Mouse (Mus musculus) liver, adult 2 months (tissue): ENCODE results near the gene Nfix. TPM values are rescaled to one million over a fixed set of nuclear protein-coding genes. Genes with fewer than 3 reads are reported as not detected.

Experiments used
- DNase-seq: peaks from one replicate; pipeline ENCODE4 v3.0.0-alpha.2; 2011; ENCODE audit warnings: low read depth, low spot score; ENCODE audit errors: extremely low read depth
- H3K27ac ChIP-seq: fragments of 200-500 bp; replicated peaks from 2 replicates; pipeline ENCODE4 v1.5.1; 2012; ENCODE audit warnings: low read depth, mild to moderate bottlenecking, control low read depth, inconsistent platforms, low read length; ENCODE audit not compliant: insufficient read depth
- H3K27me3 ChIP-seq: fragments of 200-500 bp; 2 replicates; pipeline ENCODE4 v1.6.1; 2012; ENCODE audit warnings: mild to moderate bottlenecking, moderate library complexity, low read length, inconsistent platforms; ENCODE audit not compliant: control insufficient read depth, insufficient read depth
- H3K36me3 ChIP-seq: fragments of 200-500 bp; 2 replicates; pipeline ENCODE4 v1.6.1; 2012; ENCODE audit warnings: low read length, inconsistent platforms; ENCODE audit not compliant: control insufficient read depth, insufficient read depth
- H3K4me1 ChIP-seq: fragments of 200-500 bp; 2 replicates; pipeline ENCODE4 v1.6.1; 2011; ENCODE audit warnings: low read length; ENCODE audit not compliant: control insufficient read depth, insufficient read depth
- H3K4me3 ChIP-seq: fragments of 200-500 bp; 2 replicates; pipeline ENCODE4 v1.5.1; 2011; ENCODE audit warnings: low read depth, mild to moderate bottlenecking, control low read depth, low read length, moderate library complexity; ENCODE audit not compliant: insufficient read depth
- H3K79me2 ChIP-seq: fragments of 200-500 bp; 2 replicates; pipeline ENCODE4 v1.6.1; 2012; ENCODE audit warnings: inconsistent platforms, mild to moderate bottlenecking, low read length, moderate library complexity; ENCODE audit not compliant: control insufficient read depth, insufficient read depth
- H3K9ac ChIP-seq: fragments of 200-500 bp; 2 replicates; pipeline ENCODE4 v1.6.1; 2012; ENCODE audit warnings: low read depth, mild to moderate bottlenecking, control low read depth, inconsistent platforms, low read length
- CTCF ChIP-seq: fragments of 200-500 bp; IDR thresholded peaks from 2 replicates; pipeline ENCODE4 v1.5.1; 2011; ENCODE audit warnings: low read depth, low read length, control low read depth
- POLR2A ChIP-seq: fragments of 200-500 bp; IDR thresholded peaks from 2 replicates; pipeline ENCODE4 v1.6.1; 2011; ENCODE audit warnings: low read length, control low read depth; ENCODE audit not compliant: insufficient read depth; ENCODE audit errors: extremely low read depth
- WGBS: fragments of 180-500 bp; shearing (Covaris S2); methylation state at CpG from one replicate; pipeline ENCODE4 v1.1.7; 2018; 5-methylcytosine and 5-hydroxymethylcytosine counted together
- polyA plus RNA-seq: library from polyadenylated mRNA; depleted of rRNA; stranded (reverse); fragments of >200 nt; gene quantifications from 2 replicates; pipeline ENCODE4 v1.2.3, GENCODE M21; 2012
- total RNA-seq: library from RNA; depleted of rRNA; stranded (reverse); fragments of >200 nt; gene quantifications from 2 replicates; pipeline ENCODE4 v1.2.3, GENCODE M21; 2014

The Nfix gene
- total and polyA plus RNA-seq, 2 experiments = 20.7 to 32.9 TPM

DNA sequence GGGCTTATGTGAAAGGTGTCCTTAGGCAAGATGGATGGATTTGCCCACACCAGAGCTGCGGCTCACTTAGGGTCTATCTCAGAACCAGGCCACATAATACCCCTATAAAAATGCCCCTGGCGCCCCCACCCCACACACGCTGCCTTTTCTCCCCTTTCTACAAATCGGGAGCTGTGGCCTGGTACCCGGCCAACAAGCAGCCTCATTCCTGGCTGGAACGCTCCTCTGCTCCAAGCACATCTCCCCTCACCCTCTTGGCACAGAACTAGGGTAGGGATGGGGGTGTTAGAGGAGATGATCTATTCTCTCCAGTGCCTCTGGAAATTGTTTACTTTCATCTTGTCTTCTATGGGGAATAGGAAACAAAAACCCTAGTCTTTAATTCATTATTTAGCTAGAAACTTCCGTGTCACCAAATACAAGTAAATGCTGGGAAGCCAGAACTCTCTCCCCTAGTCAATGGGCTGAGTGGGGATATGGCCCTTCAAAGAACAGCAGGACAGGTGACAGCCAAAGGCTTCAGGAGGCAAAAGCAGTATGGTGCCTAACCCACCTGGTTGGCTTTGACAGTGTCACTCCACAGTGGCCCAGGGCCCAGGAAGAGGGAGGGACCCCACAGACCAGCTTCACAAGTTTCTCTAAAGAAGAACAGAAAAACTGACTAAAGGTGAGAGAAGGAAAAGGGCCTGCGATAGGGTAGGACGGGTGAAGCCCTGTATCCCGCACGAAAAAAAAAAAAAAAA is 21.3 kb downstream of the Nfix start:
- H3K27ac ChIP-seq = no peak overlapping the region

DNA sequence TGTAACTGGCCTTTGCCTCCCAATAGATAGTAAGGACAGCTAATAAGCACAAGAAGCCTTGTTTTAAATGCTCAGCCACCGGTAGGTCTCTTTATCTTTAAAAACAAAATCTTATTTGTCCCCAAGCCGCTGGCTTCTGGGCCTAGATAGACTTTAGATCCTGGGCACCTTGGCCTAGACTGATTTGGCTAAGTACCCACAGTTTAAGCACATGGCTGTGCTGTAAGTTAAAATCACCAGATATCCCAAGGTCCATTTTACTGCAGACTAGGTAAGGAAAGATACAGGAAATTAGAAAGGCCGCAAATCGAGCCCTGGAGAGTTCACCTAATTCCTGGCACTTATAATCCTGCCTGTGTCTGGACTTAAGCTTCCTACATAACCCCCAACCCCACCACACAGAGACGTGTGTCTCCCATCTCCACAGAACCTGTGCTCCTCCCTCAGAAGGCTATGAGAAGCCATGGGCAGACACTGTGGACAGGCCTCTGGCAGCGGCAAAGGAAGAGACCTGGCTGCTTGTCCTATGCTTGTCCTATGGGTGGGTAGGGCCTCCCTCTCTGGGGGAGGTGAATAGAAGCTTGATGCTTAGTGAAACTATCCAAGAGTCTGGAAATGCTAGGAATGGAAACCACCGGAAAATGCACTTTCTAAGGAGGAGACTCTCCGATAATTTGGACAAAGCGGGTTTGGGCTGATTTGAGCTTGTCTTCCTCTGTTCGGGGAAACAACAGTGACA is 22.1 kb downstream of the Nfix start:
- Histone ChIP-seq H3K27me3 (no peaks in the 10 kb centered on the region), H3K79me2 (peaks cover 28% of the 10 kb centered on the region), H3K4me1 (peaks cover 33% of the 10 kb centered on the region), H3K36me3 (no peaks in the 10 kb centered on the region), H3K27ac (peak overlapping the region; percentile 32), H3K9ac (0 out of 2 replicates have a peak overlapping the region, but pooled peaks have one; percentile 2), H3K4me3 (no peak overlapping the region)
- WGBS = 63% methylated on average over 10 of the region's 10 CpGs
- TF ChIP-seq CTCF = no peak
- no peak for TF ChIP-seq POLR2A
- peak; percentile 81 for DNase-seq

More for the DNA sequence above, 21.3 kb downstream of the Nfix start:
- no peak for TF ChIP-seq POLR2A
- no peak for TF ChIP-seq CTCF
- Histone ChIP-seq H3K27me3 (no peaks in the 10 kb centered on the region), H3K9ac (no peak overlapping the region), H3K79me2 (peaks cover 32% of the 10 kb centered on the region), H3K4me3 (no peak overlapping the region), H3K4me1 (peaks cover 33% of the 10 kb centered on the region), H3K36me3 (no peaks in the 10 kb centered on the region)
- DNase-seq = no peak
- WGBS = 71% methylated on average over 11 of the region's 11 CpGs

DNA sequence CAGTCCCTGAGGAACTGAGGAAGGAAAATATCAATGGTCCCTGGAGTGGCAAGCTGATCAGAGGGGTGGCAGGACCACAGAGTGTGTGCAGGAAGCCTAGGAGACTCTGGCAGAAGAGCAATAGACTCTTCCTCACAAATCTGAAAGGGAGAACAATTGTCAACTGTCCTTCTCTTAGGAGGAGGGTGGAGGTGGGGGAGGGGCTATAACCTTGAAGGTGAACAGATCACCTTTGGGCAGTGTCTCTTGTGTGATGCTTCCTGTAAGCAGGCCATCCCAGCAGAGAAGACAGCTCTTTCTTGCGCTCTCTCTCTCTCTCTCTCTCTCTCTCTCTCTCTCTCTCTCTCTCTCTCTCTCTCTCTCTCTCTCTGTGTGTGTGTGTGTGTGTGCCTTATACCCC is 23.6 kb downstream of the Nfix start:
- WGBS = 100% methylated on average over 1 of the region's 1 CpGs
- H3K4me3 ChIP-seq = no peak overlapping the region
- no peaks in the 10 kb centered on the region for H3K36me3 ChIP-seq
- H3K4me1 ChIP-seq = peaks cover 39% of the 10 kb centered on the region
- no peaks in the 10 kb centered on the region for H3K27me3 ChIP-seq
- peak overlapping the region; percentile 46 for H3K27ac ChIP-seq
- peaks cover 19% of the 10 kb centered on the region for H3K79me2 ChIP-seq
- no peak overlapping the region for H3K9ac ChIP-seq
- TF ChIP-seq CTCF (no peak), POLR2A (no peak)
- DNase-seq = no peak

DNA sequence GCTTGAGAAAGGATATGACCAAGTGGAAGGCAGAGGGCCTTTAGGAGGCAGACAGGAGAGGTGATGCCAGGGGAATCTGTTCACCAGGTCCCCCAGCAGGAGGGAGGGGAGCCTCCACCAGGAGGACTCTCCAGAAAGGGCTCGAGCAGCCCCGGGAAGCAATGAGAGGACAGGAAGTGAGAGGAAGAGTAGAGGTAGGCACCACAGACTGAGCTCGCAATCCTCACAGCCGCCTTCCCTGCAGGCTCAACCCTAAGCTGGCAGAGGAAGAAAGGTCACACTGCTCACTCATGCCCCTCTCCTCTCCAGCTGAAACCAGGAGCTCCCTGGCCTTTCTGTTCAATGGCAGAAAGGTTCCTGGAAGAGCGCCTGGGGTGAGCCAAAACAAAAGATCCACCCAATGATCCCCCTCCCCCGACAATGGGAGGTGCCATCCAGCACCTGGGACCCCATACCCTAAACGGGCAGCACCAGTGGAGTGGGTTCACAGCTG is 24.5 kb downstream of the Nfix start:
- H3K79me2 ChIP-seq = peaks cover 13% of the 10 kb centered on the region
- TF ChIP-seq POLR2A = no peak
- TF ChIP-seq CTCF = no peak
- H3K4me1 ChIP-seq = peaks cover 48% of the 10 kb centered on the region
- H3K4me3 ChIP-seq = no peak overlapping the region
- H3K36me3 ChIP-seq = no peaks in the 10 kb centered on the region
- DNase-seq = no peak
- H3K9ac ChIP-seq = no peak overlapping the region; the same call in 1 of the 2 replicates
- no peaks in the 10 kb centered on the region for H3K27me3 ChIP-seq
- peak overlapping the region; percentile 53 for H3K27ac ChIP-seq
- WGBS = 39% methylated on average over 7 of the region's 7 CpGs

DNA sequence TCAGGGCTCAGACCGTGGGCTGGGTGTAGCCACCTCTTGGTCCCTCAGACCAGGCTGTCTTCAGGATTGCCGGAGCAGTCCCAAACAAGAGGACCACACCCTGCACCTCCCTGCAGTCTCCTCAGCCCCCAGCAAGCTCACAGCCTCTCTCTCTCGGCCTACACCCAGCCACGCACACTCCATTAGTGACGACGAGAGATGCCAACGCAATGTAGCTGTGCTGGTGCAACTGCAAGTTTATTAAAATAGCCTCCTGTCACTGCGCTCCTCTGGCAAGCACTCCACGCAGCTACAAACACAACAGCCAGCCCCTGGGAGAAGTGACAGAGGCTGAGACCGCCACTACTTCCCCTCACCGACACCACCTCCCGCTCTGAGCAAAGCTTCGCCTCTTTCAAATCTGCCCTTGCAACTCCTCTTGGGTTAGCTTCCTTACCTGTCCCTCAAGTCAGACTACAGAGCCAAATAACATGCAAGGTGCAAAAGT is 25.0 kb downstream of the Nfix start:
- WGBS = 67% methylated on average over 13 of the region's 13 CpGs
- Histone ChIP-seq H3K27ac (peak overlapping the region; percentile 53), H3K4me1 (peaks cover 50% of the 10 kb centered on the region), H3K9ac (peak overlapping the region; percentile 34), H3K79me2 (peaks cover 16% of the 10 kb centered on the region), H3K27me3 (no peaks in the 10 kb centered on the region), H3K36me3 (no peaks in the 10 kb centered on the region), H3K4me3 (peak overlapping the region; percentile 2; the same call in 1 of the 2 replicates)
- TF ChIP-seq CTCF (no peak), POLR2A (no peak)
- no peak for DNase-seq
